Mouse (Mus musculus) heart, adult 11 months (tissue): ENCODE data around the gene C1qtnf2.
A peak's percentile ranks its signal among the peaks of the same experiment; 100 is the strongest.

Source experiments
- DNase-seq: peaks from one replicate; pipeline ENCODE4 v3.0.0; 2022

Gene C1qtnf2

DNA sequence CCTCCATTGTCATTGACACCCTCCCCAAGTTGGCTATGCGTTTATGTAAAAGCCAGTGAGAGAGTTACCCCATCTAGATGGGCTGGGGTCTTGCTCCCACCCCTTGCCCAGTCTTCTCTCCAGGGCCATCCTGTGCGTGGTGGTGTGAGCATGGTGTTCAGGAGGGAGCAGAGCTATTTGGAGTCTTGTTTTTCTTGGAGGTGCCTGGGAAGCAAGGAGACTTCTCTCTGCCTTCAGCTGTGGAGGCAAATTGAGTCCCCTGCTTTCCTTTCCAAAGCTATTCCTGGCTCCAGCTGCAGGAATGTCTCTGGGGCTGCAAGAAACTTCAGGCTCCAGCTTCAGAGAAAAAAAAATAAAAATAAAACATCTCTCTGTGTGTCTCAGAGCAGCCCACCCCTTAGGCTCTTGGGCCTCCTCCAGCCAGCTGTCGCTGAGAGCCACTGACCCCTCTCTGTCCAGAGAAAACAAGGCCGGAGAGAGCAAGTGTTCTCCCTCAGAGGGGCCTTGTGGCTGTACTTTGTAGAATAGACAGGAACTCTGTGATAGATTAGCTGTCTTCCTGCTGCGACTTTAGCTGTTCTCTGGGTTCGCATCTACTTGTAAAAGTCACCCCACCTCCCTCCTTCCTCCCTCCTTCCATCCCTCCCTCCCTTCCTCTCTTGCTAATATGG, 9.2 kb downstream of the C1qtnf2 start:
- DNase-seq, result peak; percentile 99

DNA sequence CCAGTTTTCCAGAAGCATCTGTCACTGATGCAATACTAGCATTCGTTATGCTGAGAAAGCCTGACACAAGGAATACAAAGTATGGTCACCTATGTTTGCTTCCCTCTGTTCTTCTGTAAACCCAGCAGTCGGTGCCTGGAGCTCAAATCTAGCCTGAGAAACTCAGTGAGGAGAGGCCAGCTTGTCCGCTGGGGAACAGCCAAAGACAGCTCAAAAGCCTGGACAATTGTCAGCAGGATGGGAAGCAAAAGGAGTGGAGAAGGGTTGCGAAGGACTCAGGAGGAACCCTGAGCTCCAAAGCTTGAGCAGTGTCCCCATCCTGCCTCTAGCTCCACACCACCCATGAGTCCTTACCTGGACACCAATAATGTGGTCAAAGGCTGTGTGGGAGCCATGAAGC, 10.0 kb downstream of the C1qtnf2 start:
- DNase-seq, result peak; percentile 94

DNA sequence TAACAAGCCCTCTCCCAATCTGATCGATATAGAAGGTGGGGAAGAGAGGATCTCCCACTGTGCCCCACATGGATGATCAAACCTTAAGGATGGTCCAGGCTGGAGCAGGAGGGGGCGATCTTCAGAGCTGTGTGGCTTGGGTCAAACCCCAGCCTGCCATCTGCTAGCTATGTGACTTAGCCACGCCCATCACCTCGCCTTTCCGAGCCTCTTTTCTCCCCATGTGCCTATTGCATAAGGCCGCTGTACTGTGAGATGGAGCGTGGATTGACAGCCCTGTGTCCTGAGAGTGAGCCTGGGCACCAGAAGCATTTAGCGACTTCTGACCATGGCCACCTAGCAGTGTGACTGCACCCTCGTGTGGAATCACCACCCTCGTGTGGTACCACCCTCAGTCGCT, 10.6 kb downstream of the C1qtnf2 start:
- peak; percentile 85 for DNase-seq

DNA sequence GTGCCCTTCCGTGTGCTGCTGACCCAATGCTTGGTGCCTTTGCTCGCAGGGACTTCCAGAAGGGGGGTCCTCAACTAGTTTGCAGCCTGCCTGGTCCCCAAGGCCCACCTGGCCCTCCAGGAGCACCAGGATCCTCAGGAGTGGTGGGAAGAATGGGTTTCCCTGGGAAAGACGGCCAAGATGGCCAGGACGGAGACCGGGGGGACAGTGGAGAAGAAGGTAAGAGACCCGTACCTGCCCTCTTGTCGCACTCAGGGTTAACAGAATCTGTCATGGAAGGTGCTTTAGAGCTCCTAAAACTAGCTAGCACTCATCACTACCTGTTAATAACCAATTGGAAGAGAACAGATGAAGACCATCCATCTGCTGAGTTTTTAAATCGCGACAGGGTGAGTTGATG, 11.8 kb downstream of the C1qtnf2 start:
- peak; percentile 82 for DNase-seq

DNA sequence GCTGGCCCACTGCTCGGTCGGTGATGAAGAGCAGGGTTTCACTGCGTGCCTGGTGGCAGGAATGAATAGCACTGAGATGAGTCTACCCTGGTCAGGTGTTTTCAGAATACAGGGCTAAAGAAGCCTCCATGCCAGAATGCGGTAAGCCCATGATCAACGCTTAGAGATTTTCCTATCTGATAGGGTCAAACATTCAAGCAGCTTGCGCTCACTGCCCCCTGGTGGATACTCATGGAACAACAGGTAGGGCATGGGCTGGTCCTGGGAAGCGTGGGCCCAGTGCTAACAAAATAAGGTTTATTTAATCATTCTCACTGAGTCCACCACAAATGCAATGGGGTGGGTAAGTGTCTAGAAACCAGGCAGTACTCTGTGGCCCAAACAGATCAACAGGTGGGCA, 18.6 kb downstream of the C1qtnf2 start:
- DNase-seq, result peak; percentile 96

DNA sequence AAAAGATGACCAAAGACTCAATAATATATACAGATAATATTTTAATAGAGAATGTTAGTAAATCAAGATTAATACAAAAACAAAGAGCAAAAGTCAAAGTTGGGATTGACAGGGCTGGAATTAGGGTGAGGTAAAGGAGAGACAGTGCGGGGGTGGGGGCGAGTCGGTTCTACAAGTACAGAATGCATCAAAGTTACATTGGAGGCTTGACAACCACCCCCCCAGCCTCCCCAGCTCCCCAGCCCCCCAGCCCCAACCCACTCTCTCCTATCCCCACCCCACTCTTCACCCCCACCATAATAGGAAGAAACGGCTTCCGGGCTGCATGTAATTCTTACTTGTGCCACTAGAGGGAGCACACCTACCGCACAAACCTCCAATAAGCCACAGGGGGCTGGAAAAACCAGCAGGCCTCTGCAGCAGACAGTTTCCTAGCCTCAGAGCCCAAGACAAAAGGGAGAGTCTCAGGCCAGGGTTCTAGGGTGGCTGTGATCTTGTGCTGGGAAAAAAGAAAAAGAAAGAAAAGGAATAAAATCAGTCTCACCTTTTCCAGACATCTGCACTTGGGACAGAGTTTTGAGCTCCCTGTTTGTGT, 19.8 kb downstream of the C1qtnf2 start:
- peak; percentile 95 for DNase-seq

DNA sequence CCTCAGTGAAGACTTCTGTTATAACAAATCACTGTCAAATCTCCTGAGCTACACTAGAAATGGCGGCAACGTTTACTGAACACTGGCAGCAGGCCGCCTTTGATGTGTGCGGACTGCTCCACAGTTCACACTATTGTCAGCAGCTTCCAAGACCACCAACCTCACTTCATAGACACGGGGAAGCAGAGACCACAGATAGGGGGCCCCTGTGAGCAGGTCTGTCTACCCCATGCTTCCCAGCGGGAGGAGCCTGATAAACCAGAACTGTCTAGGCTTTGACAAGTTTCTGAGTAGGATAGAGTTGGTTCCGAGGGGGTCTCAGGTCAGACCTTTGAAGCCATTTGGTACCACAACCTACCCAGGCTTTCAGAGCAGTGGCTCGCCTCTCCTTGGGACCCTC, 21.0 kb downstream of the C1qtnf2 start:
- no peak for DNase-seq

DNA sequence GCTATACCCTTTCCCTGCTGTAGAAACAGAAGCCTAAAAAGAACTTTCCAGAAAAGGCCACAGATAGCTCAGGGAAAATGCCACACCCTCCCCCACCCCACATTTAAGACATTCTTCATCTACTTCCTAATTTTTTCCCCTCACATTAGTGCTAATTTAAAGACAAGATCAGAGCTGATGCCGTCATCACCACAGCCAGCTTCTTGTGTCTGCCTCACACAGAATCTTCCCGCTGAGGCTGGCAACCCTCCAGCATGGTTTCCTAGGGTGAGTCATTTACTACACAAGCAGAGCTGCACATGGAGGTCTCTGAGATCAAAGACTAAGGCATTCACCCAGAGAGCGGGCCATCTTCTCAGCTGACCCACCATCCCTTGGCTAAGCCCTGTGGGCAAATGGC, 21.5 kb downstream of the C1qtnf2 start:
- peak; percentile 91 for DNase-seq

DNA sequence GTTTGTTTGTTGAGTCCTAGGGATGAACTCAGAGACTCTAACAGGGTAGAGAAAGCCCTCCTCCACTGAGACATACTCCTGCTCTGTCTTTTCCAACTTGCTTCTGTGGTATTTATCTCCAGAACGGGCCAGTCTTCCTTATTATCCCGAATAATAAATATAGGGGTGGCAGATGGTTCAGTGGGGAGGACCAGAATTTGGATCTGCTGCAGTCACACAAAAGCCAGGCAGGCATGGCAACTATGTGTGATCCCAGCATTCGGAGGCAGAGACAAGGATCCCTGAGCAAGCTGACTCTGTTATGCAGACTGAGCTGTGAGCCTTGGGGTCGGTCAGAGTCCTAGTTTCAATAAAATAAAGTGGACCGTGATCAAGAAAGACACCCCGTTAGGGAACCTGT, 27.2 kb downstream of the C1qtnf2 start:
- no peak for DNase-seq

DNA sequence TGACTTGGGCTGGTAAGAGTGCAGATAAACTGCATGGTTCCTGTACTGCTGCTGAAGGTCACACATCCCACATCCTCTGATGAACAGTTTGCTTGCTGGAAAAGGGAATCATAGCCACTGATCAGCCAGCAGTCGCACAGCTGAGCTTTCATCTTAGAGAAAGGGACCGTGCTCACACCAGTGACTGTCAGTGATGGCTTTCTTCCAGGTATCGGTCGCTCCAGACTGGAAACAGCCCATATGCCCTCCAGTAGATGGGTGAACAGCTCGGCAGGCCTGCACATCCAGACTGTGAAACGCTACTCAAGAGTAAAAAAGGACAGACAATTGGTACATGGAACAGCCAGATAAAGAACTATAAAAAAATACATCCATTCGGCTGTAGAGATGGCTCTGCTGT, 31.1 kb downstream of the C1qtnf2 start:
- DNase-seq, result no peak

DNA sequence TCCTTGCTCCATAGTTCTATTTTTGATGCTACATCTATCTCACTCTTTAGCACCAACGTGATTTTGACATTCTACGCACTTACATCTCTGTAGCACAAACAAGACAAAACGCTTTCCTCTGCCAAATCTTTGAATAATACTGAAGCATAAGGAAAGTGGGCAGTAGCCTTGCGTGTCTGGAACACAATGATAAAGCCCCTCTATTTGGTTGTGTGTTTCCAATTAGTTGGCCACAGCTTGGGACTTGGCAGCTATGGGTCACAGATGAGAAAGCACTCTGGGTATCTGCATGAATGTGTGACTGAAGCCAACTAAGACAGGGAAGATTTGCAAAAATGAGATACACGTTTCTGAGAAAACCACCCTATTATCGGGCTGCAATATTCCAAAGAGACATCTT, 33.9 kb downstream of the C1qtnf2 start:
- DNase-seq, result no peak

DNA sequence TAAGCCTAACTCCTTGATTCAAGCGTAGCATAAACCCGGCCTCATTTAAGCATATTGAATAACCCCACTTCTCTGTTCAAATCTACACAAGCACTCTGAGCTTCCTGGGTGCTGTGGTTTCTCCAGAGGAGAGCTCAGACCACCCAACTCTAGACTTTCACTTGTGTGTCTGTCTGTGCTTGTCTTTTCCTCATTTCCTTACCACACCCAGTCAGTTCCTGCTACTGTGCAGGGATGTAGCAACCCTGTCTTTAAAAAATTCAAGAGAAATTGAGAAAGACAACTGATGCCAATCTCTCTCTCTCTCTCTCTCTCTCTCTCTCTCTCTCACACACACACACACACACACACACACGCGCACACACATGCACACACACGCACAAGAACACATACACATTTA, 35.8 kb downstream of the C1qtnf2 start:
- no peak for DNase-seq

DNA sequence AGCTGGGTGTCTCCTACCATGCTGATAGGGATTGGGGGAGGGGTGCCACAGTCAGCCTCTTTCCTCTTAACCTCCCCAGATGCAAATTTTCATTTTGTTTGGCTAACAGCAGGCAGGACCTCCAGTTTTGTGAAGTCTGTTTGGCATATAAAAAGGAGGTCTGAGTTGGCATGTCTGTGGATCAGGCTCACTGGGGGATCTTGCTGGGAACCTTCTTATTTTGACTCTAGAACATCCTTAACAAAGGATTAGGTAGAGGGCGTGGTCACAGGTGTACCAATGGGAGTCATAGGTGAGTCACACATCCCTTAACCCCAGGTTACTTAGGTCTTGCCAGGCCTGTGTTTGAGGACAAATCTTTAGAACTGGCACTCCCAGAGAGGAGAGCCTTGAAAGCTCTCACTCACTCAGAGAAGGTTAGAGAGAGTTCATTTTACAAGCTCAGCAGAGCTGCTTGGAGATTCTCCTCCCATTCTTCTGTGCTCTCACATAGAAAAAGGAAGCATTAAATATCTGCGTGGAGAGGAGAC, 38.6 kb downstream of the C1qtnf2 start:
- DNase-seq, result no peak

DNA sequence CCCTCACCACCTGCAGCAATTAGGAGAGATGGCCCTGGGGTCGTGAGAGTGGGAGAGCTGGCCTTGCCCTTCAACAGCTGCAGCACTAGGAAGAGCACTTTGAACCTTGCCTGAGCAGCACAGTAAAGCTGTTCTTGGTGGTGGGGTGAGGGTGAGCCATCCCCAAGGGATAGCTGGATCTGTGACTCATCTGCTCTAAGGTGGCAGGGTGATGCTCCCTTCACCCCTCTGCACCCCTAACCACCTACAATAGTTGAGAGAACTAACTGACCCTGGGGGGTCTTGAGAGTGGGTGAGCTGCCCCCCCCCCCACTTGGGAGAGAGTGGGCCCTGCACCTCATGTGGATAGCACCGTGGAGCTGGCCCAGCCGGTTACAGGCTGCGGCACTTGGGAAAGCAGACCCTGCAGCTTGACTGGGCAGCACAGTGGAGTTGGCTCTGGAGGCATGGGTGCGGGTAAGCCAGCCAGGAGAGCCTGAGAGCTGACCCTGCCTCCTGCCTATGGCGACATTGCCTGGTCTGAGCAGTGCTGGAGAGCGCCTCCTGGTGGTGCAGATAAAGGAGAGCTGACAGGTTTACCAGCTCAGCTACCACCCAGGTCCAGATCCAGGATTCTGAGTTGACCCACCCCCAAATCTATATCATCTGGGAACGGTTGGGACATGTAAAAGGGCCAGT, 42.4 kb downstream of the C1qtnf2 start:
- no peak for DNase-seq

DNA sequence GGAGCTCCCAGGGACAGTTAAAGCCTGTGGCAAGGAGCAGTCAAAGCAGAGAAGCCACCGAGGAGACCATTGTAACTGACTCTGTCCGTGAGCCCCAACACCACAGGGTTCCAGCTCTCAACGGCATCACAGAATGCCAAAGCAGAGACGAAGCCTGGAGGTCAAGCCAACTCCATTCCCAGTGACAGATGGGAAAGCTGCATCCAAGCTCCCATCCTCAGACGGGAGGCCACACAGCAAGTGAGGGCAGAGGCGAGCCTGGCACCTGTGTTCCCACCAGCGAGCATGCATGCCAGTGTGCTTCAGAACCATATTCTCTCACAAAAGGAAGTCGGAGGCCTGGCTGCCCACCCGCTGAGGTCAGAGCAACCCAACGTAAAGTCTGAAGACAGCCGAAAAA, 43.6 kb downstream of the C1qtnf2 start:
- DNase-seq, result no peak

DNA sequence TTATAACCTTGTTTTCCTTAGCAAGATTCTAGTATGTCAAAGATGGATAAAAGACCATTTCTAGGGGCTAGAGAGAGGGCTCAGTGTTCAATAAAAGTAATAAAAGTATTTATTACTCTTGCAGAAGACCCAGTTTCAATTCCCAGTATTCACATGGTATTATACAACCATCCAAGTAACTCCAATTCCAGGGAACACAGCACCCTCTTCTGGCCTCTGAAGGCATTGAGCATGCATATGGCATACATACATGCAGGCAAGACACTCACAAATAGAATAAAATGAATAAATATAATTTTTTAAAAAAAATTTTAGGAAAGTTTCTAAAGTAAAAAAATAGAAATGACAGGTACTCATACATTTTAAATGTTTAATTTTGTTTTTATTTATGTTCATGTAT, 44.0 kb downstream of the C1qtnf2 start:
- DNase-seq, result no peak

DNA sequence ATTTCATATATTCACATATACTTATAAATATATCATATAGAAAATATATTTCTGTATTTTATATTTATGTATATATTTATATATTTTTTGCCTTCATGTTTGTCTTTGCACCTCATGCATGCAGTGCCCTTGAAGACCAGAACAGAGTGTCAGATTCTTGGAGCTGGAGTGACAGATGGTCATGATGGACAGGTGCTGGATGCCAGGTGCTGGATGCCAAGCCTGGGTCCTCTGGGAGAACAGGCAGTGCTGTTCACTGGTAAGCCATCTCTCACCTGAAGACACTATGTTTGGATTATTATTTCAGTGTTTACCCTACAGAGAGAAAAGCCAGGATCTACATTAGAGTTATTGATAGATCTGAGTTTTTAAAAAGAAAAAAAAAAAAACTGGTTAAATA, 44.7 kb downstream of the C1qtnf2 start:
- DNase-seq, result no peak

DNA sequence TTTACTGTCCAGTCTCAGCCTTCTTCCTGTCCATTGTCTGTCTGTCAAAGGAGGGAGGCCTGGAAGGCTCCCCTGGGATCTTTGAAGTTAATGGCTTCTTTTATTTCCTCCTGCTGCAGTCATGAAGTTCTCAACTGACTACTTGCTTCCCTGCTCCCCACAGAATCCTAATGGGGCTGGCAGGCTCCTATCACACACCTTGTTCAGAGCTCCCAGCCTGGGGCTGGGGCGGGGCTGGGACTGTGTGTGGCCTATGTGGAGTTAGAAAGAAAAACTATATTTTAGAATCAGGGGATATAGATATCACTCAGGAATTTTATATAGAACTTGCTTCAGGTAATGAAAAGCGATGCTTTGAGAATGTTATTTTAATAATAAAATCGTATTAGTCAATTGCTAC, 46.4 kb downstream of the C1qtnf2 start:
- no peak for DNase-seq

DNA sequence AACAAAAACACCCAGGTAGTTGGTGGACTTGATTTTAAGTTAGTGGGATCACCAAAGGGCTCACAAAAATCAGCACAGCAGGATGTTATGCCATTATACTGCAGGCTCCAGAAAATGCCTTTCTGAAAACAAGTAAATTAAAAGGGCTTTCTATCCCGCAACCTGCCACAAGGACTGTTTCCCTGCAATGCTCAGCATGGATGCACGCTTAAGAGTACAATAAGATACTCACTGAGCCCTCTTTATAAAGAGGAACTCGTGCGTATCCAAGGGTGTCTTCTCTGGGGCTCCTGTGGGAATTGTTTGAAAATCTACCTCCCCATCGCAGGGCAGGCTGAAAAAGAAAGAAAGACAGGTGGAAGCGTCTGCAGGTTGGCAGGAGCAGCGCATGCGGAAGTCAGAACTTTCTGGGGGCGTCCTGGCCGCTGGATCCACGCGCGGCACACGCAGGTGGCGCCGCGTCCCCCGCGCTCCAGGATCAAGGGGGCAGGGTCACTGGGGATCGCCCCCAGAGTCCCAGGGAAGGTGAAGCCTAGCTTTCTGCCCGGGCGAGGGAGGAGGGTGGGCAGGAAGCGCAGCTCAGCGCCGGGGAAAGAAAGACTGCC, 54.1 kb downstream of the C1qtnf2 start:
- DNase-seq, result no peak

DNA sequence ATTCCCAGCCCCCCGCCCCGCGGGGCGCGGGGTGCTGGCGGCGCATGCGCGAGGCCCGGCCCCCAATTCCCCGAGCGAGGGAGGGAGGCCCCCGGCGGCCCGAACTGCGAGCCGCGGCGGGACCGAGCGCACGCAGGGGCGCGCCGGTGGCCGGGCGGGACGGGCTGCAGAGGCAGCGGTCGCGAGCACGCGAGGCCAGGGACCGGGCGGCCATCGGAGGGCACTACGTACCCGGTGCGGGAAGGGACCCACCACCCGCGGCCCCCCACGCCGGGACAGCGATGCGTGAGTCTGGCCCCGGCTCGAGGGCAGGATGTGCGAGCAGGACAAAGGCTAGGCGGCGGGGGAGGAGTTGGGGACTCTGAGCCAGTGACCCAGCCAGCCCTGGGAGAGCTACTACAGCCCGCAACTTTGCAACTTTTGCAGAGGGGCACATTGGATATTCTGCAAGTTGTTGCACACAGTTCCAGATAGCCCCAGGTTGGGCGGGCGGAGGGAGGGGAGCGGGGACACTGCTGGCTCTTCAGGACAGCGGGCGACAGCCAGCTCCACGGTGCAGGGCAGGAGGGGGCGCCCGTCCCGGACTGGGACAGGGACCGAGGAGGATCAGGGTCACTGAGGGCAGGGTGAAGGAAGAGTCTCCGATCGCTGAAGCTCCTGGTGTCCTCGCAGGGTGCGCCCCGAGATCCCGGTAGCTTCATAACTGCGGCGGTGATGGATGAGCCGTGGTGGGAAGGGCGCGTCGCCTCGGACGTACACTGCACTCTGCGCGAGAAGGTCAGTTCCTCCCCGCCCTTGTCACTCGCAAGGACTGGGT, 54.8 kb downstream of the C1qtnf2 start, which contains the start of gene Ccnjl:
Gene Ccnjl (plus strand): TSS at position 102 of the 817 bp plus-strand sequence.
- peak; percentile 96 for DNase-seq

DNA sequence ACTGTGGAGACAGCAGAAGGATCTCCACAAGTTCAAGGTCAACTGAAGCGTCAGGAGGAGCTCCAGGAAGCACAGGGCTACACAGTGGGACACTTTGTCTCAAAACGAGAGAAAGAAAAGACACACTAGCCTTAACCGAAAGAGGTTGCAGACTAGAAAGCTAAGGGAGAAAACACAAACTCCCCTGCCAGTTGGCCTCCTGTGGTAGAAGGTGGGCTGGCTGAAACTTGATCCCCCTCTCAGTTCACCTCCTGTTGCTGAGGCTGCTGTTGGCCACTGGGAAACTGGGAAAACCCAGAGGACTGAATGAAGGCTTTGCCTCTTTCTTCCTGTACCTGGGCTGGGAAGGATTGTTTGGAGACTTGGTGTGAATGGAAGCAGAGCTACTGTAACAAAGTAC, 56.0 kb downstream of the C1qtnf2 start:
- DNase-seq, result peak; percentile 59

DNA sequence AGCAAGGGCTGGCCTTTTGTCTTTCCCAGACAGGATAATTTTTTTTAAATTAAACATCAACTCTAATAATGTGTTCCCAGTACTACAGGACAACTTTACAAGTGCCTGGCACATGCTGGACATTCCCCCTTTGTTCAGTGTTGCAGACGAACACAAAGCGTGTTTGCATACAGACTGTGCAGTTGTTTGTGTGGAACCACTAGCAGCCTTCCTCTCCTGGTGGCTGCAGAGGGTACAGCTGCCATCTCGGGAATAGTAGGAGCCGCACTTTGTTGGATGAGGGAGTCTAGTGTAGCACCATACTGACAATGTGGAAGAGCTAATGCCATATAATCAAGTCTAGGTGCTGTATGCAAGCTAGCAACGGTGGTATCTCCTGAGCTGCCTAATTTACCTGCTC, 57.5 kb downstream of the C1qtnf2 start:
- no peak for DNase-seq

DNA sequence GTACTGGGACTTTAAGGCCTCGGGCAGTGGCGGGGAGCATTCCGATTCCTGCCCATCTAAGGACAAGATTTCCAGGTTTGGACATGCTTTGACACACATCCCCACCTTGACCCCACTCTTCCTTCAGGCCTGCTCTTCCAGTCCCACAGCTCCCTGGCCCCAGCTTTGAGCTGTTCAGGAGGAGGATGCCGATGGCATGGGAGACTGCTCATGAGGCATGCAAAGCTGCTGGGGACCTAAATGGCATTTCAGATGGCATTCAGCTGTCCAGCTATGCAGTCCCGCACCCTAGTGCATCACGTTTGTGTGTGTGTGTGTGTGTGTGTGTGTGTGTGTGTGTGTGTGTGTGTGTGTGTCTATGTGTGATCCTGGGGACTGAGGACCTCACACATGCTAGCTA, 63.0 kb downstream of the C1qtnf2 start:
- DNase-seq, result no peak
